Mouse (Mus musculus) heart, embryonic 11.5 days (tissue): Measurements from ENCODE around the gene Lbx1. TPM values are rescaled to one million over a fixed set of nuclear protein-coding genes. Genes with fewer than 3 reads are reported as not detected.

Experiments
- ATAC-seq: fragments of 200-750 bp; cut with Nextera tagmentation; replicated peaks from 2 replicates; pipeline ENCODE4 v1.8.0; 2017; ENCODE audit warnings: moderate library complexity; ENCODE audit not compliant: insufficient number of reproducible peaks, low FRiP score, low TSS enrichment
- H3K27ac ChIP-seq: fragments of 300-500 bp; sonication (generic); 2 replicates; pipeline ENCODE4 v1.5.1; 2014; ENCODE audit warnings: mild to moderate bottlenecking, low read depth, low read length
- H3K27me3 ChIP-seq: fragments of 300-500 bp; sonication (generic); 2 replicates; pipeline ENCODE4 v1.6.1; 2014; ENCODE audit warnings: mild to moderate bottlenecking, low read length, mixed read lengths; ENCODE audit not compliant: control insufficient read depth, insufficient read depth
- H3K36me3 ChIP-seq: fragments of 300-500 bp; sonication (generic); 2 replicates; pipeline ENCODE4 v1.6.1; 2014; ENCODE audit warnings: mild to moderate bottlenecking, low read length, moderate library complexity, mixed read lengths; ENCODE audit not compliant: control insufficient read depth, insufficient read depth
- H3K4me1 ChIP-seq: fragments of 300-500 bp; sonication (generic); 2 replicates; pipeline ENCODE4 v1.6.1; 2014; ENCODE audit warnings: low read length; ENCODE audit not compliant: control insufficient read depth, insufficient read depth
- H3K4me2 ChIP-seq: fragments of 300-500 bp; sonication (generic); 2 replicates; pipeline ENCODE4 v1.6.1; 2014; ENCODE audit warnings: mild to moderate bottlenecking, moderate library complexity
- H3K4me3 ChIP-seq: fragments of 300-500 bp; sonication (generic); 2 replicates; pipeline ENCODE4 v1.5.1; 2014; ENCODE audit warnings: low read depth, low read length
- H3K9ac ChIP-seq: fragments of 300-500 bp; sonication (generic); 2 replicates; pipeline ENCODE4 v1.6.1; 2014; ENCODE audit warnings: mild to moderate bottlenecking, low read depth, low read length, moderate library complexity
- H3K9me3 ChIP-seq: fragments of 300-500 bp; sonication (generic); replicated peaks from 2 replicates; pipeline ENCODE4 v1.6.1; 2016; ENCODE audit warnings: low read length; ENCODE audit not compliant: control insufficient read depth
- WGBS: fragments of 180-500 bp; shearing (Covaris S2); extraction: QIAGEN DNeasy Blood & Tissue Kit; methylation state at CpG from one replicate; pipeline ENCODE4 v1.1.7; 2014; ENCODE audit not compliant: insufficient replicate concordance; 5-methylcytosine and 5-hydroxymethylcytosine counted together
- polyA plus RNA-seq: library from polyadenylated mRNA; unstranded; fragments of >200 nt; fragmentation: Nextera tagmentation; extraction: Ambion mirVana; gene quantifications from 2 replicates; pipeline ENCODE4 v1.2.1, GENCODE M21; 2014

Gene Lbx1
- polyA plus RNA-seq, 1 experiment from 2014 or later: 0.16 TPM

- no peaks in the 10 kb centered on the region for H3K36me3 ChIP-seq
- no peak for ATAC-seq
- no peak overlapping the region for H3K9ac ChIP-seq
- H3K4me2 ChIP-seq: no peak overlapping the region
- WGBS: 4% methylated on average over 8 of the region's 8 CpGs
- no peak overlapping the region for H3K27ac ChIP-seq
- no peak overlapping the region for H3K4me3 ChIP-seq
- peaks cover 10% of the 10 kb centered on the region; the same call in 1 of the 2 replicates for H3K4me1 ChIP-seq
- no peaks in the 10 kb centered on the region for H3K9me3 ChIP-seq
- H3K27me3 ChIP-seq: peaks cover 95% of the 10 kb centered on the region
These were observed 9.4 kb downstream of the Lbx1 start for GRCm38 (mm10) chr19:45226246-45226645.

- Histone ChIP-seq H3K4me3 (no peak overlapping the region), H3K27me3 (peaks cover 86% of the 10 kb centered on the region), H3K4me1 (peaks cover 9% of the 10 kb centered on the region), H3K4me2 (no peak overlapping the region), H3K36me3 (no peaks in the 10 kb centered on the region), H3K27ac (no peak overlapping the region), H3K9ac (no peak overlapping the region), H3K9me3 (no peaks in the 10 kb centered on the region)
- WGBS: 5% methylated on average over 12 of the region's 12 CpGs
- ATAC-seq: no peak
These were observed 10.5 kb downstream of the Lbx1 start for GRCm38 (mm10) chr19:45225130-45225529.

DNA sequence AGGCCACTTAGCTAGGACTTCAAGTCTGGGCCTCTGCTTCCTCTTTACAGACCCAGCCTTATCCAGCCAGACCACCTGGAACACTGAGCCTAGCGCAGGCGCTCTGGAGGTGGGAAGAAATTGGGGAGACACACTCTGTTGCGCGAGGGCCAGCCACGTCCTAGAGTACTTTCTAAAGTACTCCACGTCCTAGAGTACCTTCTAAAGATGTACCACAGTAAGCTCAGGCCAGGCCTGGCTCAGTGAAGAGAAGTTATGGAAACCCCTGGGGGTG, 11.4 kb downstream of the Lbx1 start:
- peak overlapping the region; percentile 15 for H3K4me3 ChIP-seq
- no peak for ATAC-seq

DNA sequence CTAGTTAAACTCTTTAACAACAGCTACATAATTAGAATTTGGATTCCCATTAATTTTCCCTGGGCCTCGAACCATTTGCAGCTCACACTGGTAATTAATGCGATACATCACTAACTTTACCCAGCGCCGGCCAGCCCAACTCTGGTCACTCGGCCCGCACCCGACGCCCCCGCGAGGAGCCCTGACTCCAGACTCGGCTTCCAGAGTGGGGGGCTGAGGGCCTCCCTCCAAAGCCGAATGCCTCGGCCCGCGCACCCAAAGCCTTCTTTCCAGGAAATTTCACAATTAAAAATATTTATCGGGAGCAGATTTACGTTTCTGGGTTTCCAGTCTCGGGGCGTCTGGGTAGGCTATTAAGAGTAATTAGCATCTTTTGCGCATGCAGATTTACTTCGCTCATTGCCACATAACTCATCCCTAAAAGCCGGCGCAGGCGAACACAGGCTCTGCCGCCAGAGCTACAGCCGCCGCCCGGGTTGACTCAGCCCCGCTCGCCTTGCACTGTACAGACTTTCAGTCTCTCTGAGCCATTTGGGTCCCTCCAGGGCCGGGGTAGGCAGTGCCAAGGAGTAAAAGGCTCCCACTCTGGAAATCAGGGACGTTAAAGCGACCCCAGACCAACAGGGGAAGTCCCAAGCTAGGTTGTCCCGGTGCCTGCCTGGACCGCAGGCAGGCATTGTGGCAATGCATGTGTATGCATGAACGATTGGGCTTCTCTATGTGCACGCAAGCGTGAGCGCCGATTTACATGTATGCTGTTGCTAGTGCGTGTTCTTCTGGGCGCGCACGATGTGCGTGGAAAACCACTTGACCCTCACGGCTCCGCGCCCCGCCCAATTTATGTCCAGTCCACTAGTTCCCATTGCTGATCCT, 12.0 kb downstream of the Lbx1 start:
- H3K27me3 ChIP-seq: peaks cover 81% of the 10 kb centered on the region
- H3K4me3 ChIP-seq: peak overlapping the region; percentile 15
- peak overlapping the region; percentile 49 for H3K4me2 ChIP-seq
- no peak for ATAC-seq
- H3K9ac ChIP-seq: no peak overlapping the region; the same call in 1 of the 2 replicates
- no peak overlapping the region for H3K27ac ChIP-seq
- H3K9me3 ChIP-seq: no peaks in the 10 kb centered on the region
- no peaks in the 10 kb centered on the region for H3K36me3 ChIP-seq
- 3% methylated on average over 49 of the region's 49 CpGs for WGBS
- H3K4me1 ChIP-seq: peaks cover 4% of the 10 kb centered on the region; the same call in 1 of the 2 replicates

More for the DNA sequence above, 11.4 kb downstream of the Lbx1 start:
- no peak overlapping the region for H3K9ac ChIP-seq
- peaks cover 84% of the 10 kb centered on the region for H3K27me3 ChIP-seq
- WGBS: 3% methylated on average over 6 of the region's 6 CpGs
- H3K9me3 ChIP-seq: no peaks in the 10 kb centered on the region
- peaks cover 4% of the 10 kb centered on the region; the same call in 1 of the 2 replicates for H3K4me1 ChIP-seq
- no peaks in the 10 kb centered on the region for H3K36me3 ChIP-seq
- peak overlapping the region; percentile 49; the same call in 1 of the 2 replicates for H3K4me2 ChIP-seq
- no peak overlapping the region for H3K27ac ChIP-seq

GRCm38 (mm10) chr19:45222141-45222782, 13.3 kb downstream of the Lbx1 start:
- Histone ChIP-seq H3K4me1 (peaks cover 4% of the 10 kb centered on the region; the same call in 1 of the 2 replicates), H3K27ac (no peak overlapping the region), H3K27me3 (peaks cover 75% of the 10 kb centered on the region), H3K9me3 (no peaks in the 10 kb centered on the region), H3K9ac (no peak overlapping the region), H3K36me3 (no peaks in the 10 kb centered on the region), H3K4me3 (no peak overlapping the region), H3K4me2 (no peak overlapping the region)
- 4% methylated on average over 17 of the region's 17 CpGs for WGBS
- ATAC-seq: no peak

- peaks cover 67% of the 10 kb centered on the region for H3K27me3 ChIP-seq
- peak overlapping the region; percentile 59 for H3K4me2 ChIP-seq
- no peak overlapping the region for H3K27ac ChIP-seq
- no peaks in the 10 kb centered on the region for H3K9me3 ChIP-seq
- no peaks in the 10 kb centered on the region for H3K36me3 ChIP-seq
- H3K4me1 ChIP-seq: peaks cover 4% of the 10 kb centered on the region; the same call in 1 of the 2 replicates
- no peak overlapping the region for H3K9ac ChIP-seq
- H3K4me3 ChIP-seq: peak overlapping the region; percentile 25
- 3% methylated on average over 9 of the region's 9 CpGs for WGBS
- ATAC-seq: no peak
These were observed 14.2 kb downstream of the Lbx1 start for GRCm38 (mm10) chr19:45221458-45221783.

DNA sequence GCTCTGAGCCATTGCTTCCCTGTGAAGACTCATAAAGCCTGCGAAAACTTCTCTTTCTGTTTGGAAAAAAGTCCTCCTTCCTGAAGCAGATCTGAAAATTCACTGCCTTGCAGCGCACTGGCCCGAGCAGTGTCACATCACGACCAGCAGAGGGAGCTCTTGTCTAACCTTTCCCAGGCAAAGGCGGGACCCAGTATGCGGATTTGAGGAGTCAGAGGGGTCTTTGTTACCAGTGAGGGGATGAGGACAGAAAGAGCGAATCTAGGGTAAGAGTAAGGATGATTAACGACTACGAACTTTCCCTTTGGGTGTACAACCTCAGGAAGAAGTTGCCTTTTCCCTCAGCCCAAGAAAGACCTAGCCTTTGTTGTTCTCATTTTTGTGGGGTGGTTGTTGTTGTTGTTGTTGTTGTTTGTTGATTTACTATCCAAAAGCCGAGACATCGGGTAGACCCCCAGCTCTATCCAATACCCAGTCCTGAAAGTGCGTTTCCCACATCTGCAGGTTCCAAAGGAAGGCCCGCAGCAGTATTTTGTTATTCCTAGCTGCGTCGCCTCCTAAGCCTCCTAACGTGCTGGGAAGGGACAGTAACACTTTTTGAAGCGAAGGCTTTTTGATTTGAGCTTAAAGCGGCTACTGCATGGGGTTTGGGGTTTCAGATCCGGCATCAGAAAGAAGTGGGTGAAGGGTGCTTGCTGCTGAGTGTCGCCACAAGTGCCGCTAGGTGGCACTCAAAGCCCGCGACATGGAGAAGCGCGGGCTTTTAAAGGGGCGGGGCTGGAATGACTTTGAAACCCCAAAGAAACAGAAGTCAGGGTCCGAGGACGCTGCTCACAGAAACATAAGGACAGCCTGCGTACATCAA, 14.8 kb downstream of the Lbx1 start:
- H3K36me3 ChIP-seq: no peaks in the 10 kb centered on the region
- H3K27me3 ChIP-seq: peaks cover 61% of the 10 kb centered on the region
- peaks cover 4% of the 10 kb centered on the region; the same call in 1 of the 2 replicates for H3K4me1 ChIP-seq
- peak overlapping the region; percentile 59 for H3K4me2 ChIP-seq
- 0 out of 2 replicates have a peak overlapping the region, but pooled peaks have one; percentile 12 for H3K9ac ChIP-seq
- H3K9me3 ChIP-seq: no peaks in the 10 kb centered on the region
- no peak; the same call in 1 of the 2 replicates for ATAC-seq
- WGBS: 2% methylated on average over 29 of the region's 29 CpGs
- H3K4me3 ChIP-seq: peak overlapping the region; percentile 25
- no peak overlapping the region for H3K27ac ChIP-seq

DNA sequence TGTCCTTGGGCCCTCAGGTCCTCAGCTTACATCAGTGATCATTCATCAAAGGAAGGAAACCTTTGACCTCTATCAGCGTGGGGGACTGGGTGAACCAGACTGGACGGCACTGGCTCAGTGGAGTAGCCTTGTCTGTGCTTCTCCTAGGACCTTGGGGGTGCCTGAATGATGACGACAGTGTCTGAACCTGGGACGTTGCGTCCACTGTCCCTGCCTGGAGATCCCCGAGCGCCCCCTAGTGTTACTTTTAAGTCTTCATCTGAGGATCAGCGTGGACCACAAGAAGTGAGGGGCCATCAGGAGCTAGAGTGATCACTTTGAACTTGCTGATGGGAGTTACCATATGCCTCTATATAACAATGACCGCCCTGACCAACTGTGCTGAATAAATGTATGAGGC, 19.4 kb downstream of the Lbx1 start:
- Histone ChIP-seq H3K9me3 (no peaks in the 10 kb centered on the region), H3K36me3 (no peaks in the 10 kb centered on the region), H3K4me1 (peaks cover 4% of the 10 kb centered on the region; the same call in 1 of the 2 replicates), H3K4me3 (no peak overlapping the region), H3K4me2 (no peak overlapping the region), H3K27ac (no peak overlapping the region), H3K27me3 (peaks cover 18% of the 10 kb centered on the region), H3K9ac (no peak overlapping the region)
- ATAC-seq: 0 out of 2 replicates have a peak, but pooled peaks have one; percentile 39
- 2% methylated on average over 9 of the region's 9 CpGs for WGBS
